Mouse (Mus musculus) testis, postnatal 10 days (tissue): ENCODE data around the gene Elovl3.
"Not testable (repeated sequence)": the region's sequence is repeated elsewhere in the genome, so short reads cannot be mapped to it uniquely, and the experiment has no call there.

Experiments
- DNase-seq: peaks from one replicate; pipeline ENCODE4 v3.0.0; 2021; ENCODE audit warnings: low spot score

Gene Elovl3

DNA sequence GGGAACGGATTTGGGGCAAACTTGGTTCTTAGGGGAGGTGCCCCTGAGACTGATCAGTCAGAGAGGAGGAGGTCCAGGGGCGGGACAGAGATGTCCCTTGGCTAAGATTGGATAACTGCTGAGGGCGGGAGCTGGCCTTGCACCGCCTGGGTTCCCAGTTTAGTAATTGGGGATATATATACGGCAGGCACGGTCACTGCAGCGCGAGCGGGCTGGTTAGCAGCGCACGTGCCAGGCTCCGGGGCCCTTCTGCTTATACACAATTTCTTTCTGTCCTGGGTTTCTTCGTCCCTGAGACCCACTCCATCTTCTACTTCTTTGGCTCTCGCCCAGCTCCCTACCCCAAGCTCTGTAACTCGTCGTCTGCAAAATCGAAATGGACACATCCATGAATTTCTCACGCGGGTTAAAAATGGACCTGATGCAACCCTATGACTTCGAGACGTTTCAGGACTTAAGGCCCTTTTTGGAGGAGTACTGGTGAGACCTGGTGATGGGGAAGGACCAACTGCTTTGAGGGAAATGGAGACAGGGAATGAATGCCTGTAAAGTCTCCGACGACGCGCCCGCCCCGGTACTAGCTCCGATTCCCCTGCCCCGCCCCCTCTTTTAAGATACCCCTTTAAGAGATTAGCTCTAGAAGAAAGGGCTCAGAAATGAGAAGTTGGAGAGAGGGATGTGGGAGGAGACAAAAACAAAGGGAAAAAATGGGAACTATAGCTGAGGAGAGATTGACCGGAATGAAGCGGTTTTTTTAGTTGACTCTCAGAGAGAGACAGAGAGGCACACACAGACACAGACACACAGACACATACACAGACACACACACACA is at the start of gene Elovl3:
Elovl3 (plus strand) TSS at position 204 of the 832 bp plus-strand sequence.
- DNase-seq, result no peak

DNA sequence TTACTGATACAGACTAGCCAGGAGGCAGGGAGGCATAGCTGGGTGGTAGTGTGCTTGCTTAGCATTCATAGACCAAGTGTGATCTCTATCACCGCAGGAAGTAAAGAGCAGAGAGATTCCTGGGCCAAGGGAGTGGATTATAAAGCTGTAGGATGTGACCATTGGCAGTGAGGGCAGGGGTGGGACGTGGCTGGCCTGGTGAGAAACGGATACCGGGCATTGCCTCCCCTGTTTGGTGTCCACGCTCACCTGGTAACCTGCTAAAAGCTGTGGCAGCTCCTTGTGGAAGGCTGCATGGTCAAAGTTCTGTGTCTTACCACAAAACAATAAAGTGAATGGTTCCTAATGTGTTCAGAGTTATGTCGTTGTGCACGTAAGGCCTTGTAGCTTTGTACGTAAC is 46.5 kb upstream of the Elovl3 start:
- DNase-seq, result no peak

- peak; percentile 76 for DNase-seq
Measured at GRCm38 (mm10) chr19:46086337-46086736, 45.4 kb upstream of the Elovl3 start.

- peak; percentile 77 for DNase-seq
Measured at GRCm38 (mm10) chr19:46087871-46088270, 43.8 kb upstream of the Elovl3 start.

GRCm38 (mm10) chr19:46091641-46092040 is 40.1 kb upstream of the Elovl3 start:
- no peak for DNase-seq

- no peak for DNase-seq
Measured at GRCm38 (mm10) chr19:46094144-46094543, 37.6 kb upstream of the Elovl3 start.

GRCm38 (mm10) chr19:46095291-46095690 is 36.4 kb upstream of the Elovl3 start:
- DNase-seq, result no peak

DNA sequence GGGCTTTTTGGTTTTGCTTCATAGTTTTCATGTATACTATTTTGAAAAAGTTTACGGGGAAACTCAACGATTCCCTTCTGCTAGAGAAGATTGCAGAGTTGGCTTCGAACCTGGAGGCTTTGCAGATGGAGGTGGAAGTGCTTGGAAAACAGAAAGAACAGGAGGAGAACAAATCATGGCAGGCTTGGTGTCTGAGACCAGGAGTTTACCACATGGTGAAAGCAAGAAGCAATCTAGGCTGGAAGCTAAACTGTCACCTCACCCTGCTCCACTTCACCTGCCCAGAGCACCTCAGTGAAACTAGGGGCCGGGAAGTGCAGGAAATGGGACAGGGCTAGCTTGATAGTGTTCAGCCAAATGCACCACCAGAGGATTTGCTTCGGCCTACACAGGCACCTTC is 35.3 kb upstream of the Elovl3 start:
- DNase-seq, result no peak

DNA sequence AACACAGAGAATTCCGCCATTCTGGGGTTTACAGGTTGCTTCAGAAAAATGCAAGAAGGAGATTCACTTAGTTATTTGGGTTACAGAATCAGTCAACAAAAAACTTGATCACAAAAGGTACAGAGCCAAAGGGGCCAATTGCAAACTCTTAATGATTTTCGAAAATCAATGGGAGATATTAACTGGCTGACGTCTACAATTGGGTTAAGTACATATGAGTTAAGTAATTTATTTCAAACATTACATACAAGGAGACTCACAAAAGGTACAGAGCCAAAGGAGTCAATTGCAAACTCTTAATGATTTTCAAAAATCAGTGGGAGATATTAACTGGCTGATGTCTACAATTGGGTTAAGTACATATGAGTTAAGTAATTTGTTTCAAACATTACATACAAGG is 32.1 kb upstream of the Elovl3 start:
- no peak for DNase-seq

GRCm38 (mm10) chr19:46103437-46104186 is 28.1 kb upstream of the Elovl3 start:
- no peak for DNase-seq

GRCm38 (mm10) chr19:46104187-46104557 is 27.5 kb upstream of the Elovl3 start:
- DNase-seq, result no peak

DNA sequence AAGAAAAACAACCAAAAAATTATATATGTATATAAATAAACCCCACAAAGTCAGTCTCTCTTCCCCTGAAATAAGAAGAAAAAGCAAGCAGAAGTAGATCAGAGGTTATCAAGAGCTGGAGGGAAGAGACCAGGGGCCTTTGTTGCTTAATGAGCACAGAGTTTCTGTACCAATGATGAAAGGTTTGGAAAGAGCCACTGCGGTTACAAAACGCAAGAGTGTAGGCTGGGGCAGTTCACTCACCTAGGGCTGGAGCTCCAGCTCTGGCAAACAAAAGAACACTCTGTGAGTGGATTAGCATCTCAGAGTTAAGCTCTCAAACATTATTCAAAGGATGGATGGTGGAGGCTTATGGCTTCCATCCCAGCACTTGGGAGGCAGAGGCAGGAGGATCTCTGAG is 21.5 kb upstream of the Elovl3 start:
- DNase-seq, result no peak

DNA sequence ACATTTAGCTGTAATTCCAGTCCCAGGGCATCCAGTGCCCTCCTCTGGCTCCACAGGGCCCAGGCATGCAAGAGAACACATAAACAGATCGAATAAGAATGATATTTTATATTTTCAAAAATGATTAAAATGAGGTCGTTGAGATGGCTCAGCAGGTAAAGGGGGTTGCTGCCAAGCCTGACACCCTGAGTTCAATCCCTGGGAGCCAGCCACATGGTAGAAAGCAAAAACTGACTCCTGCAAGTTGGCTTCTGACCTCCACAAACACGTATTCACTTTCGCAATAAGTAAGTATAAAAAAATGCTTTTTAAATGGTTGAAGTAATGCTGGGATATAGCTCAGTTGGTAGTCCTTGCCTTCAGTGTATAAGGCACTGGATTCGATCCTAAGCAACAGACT is 20.9 kb upstream of the Elovl3 start:
- no peak for DNase-seq

DNA sequence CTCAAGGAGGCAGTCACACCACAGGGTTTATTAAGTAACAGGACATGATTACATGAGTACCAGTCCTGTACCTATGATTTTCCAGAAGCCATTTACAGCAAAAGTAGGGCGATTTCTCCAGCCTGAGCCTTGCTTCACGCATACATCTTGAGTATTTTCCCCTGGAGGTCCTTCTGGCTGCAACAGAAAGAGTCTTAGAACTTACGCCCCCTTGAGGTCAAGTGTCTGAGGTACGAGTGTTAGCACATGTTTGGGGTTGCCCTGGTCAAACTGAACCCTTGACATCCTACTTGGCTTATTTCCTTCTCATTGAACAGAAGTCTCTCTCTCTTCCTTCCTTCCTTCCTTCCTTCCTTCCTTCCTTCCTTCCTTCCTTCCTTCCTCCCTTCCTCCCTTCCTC is 17.1 kb upstream of the Elovl3 start:
- DNase-seq, result no peak

DNA sequence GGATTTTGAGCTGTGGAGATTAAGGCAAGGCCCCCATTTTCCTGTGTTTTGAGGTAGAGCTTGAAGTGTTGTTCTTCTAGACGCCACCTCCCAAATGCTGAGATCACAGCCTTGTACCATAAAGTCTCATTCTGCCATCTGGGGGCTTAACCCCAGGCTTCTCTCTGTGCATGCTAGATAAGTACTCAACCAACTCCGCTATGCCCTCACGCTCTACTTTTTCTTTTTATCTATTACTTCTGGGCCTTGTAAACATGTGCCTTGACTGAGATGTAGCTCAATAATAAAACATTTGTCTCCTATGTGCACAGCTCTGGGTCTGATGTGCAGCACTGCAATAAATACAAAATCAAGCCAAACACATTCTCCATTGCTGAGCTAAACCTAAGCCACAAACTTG is 12.2 kb upstream of the Elovl3 start:
- no peak for DNase-seq

DNA sequence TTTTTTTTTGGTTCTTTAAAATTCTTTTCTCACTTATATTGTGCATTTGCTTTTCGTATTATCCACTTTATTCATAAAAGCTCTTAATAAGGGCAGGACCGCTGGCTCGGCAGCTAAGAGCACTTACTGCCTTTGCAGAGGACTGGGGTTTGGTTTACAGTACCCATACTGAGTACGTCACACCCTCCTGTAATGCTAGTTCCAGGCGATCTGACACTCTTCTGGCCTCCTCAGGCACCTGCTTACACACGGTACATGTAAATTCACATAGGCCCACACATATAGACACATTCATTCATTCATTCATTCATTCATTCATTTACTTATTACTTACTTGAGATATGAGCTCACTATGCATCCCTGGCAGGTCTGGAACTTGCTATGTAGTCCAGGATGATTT is 10.8 kb upstream of the Elovl3 start:
- DNase-seq, result no peak

DNA sequence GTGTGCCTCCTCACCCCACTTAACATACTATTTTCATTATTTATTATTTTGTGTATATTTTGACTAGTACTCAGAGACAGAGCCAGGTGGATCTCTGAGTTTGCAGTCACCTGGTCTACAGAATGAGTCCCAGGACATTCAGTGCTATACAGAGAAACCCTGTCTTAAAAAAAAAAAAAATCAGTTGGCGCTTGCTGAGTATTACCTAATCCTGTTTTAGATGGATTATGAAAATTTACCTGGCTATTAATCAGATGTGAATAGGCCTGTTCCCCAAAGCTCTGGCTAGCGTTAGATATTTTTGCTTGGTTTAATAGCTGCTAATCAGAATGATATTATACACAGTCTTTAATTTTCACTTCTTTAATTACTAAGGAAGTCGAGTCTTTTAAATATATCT is 7.8 kb upstream of the Elovl3 start:
- no peak for DNase-seq

DNA sequence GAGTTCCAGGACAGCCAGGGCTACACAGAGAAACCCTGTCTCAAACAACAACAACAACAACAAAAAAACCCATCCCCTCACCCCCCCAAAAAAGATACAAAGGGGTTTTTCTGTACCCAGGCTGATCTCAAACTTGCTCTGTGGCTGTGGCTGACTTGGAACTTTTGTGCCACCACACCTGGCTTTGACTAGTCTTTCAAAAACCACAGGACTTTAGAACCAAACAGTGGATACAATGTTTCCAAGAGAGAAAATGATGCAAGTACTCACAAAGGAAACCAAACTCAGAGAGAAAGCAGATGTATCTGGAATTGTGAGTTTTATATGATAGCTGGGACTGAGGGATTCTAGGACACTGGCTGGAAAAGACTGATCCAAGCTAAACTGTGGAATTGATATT is 7.0 kb upstream of the Elovl3 start:
- DNase-seq, result no peak

DNA sequence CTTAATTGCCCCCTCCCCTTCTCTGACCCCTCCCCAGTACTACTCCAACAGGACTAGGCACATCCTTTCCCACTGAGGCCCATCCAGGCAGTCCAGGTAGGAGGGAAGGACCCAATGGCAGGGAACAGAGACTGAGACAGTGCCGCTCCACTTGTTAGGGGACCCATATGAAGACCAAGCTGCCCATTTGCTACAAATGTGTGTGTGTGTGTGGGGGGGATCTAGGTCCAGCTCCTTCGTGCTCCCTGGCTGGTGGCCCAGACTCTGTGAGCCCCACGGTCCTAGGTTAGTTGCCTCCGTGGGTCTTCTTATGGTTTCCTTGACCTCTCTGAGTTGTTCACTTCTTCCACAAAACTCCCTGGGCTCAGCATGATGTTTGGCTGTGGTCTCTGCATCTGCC is 5.4 kb upstream of the Elovl3 start:
- peak; percentile 30 for DNase-seq

DNA sequence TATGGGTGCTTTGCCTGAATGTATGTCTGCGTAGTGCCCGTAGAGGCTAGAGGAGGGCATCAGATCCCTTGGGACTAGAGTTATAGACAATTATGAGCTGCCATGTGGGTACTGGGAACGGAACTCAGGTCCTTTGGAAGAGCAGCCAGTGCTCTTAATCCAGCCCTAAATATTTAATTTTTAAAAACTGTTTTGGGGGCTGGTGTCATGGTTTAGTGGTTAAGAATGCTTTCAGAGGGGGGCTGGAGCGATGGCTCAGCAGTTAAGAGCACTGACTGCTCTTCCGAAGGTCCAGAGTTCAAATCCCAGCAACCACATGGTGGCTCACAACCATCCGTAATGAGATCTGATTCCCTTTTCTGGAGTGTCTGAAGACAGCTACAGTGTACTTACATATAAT is 2.0 kb upstream of the Elovl3 start:
- not testable (repeated sequence) for DNase-seq

GRCm38 (mm10) chr19:46131283-46131682 is 414 bp upstream of the Elovl3 start:
- no peak for DNase-seq

GRCm38 (mm10) chr19:46132577-46132976 is 880 bp downstream of the Elovl3 start:
- DNase-seq, result no peak

- DNase-seq, result peak; percentile 96
Measured at GRCm38 (mm10) chr19:46135297-46135696, 3.6 kb downstream of the Elovl3 start.
